Mouse (Mus musculus): ENCODE measurements around the gene Sult2b1. TPM values are rescaled to one million over a fixed set of nuclear protein-coding genes. Genes with fewer than 3 reads are reported as not detected.

The Sult2b1 gene
- polyA plus RNA-seq, 1 experiment from 2014 or later, result 1.5 TPM

GRCm38 (mm10) chr7:45717918-45718297 is 66.6 kb downstream of the Sult2b1 start, which contains the start of gene Sphk2:
Gene Sphk2 (minus strand): TSS chr7:45718002.
- peaks cover 66% of the 10 kb centered on the region for H3K4me1 ChIP-seq
- peak within 1 kb of the TSS; percentile 96 for H3K27ac ChIP-seq (replicated peaks)
- H3K9me3 ChIP-seq (replicated peaks), result no peaks in the 10 kb centered on the region
- peak within 1 kb of the TSS; percentile 82 for H3K4me3 ChIP-seq
- WGBS, result under 1% methylated on average over 41 of the region's 41 CpGs
- peak; percentile 99 for DNase-seq (ENCODE audit: low spot score)
- peaks cover 53% of the 10 kb centered on the region for H3K36me3 ChIP-seq
- H3K27me3 ChIP-seq (ENCODE audit: low read depth, poor library complexity, severe bottlenecking), result no peaks in the 10 kb centered on the region

GRCm38 (mm10) chr7:45716952-45717917 is 67.2 kb downstream of the Sult2b1 start:
- 14% methylated on average over 31 of the region's 31 CpGs for WGBS
- H3K9me3 ChIP-seq (replicated peaks), result no peaks in the 10 kb centered on the region
- peaks cover 53% of the 10 kb centered on the region for H3K36me3 ChIP-seq
- H3K4me1 ChIP-seq, result peaks cover 66% of the 10 kb centered on the region
- DNase-seq (ENCODE audit: low spot score), result no peak
- H3K4me3 ChIP-seq, result peak overlapping the region; percentile 82
- no peaks in the 10 kb centered on the region for H3K27me3 ChIP-seq (ENCODE audit: low read depth, poor library complexity, severe bottlenecking)
- peak overlapping the region; percentile 96 for H3K27ac ChIP-seq (replicated peaks)

DNA sequence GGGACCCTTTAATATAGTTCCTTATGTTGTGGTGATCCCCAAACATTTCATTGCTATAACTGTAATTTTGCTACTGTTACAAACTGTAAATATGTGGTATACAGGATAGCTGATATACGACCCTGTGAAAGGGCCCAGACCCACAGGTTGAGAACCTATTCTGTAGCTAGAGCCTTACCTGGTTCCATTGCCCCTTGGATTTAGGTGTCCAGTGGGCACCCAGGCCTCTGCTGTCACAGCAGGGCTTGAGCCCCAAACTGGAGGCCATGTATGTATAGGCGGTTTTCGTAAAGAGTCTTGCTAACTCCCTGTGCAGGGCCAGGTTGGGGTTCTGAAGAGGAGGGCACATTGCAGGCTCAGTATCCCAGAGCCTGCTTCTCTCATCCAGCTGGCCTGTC is 68.0 kb downstream of the Sult2b1 start:
- Histone ChIP-seq H3K27me3 (ENCODE audit: low read depth, poor library complexity, severe bottlenecking) (no peaks in the 10 kb centered on the region), H3K4me1 (peaks cover 58% of the 10 kb centered on the region), H3K27ac (replicated peaks) (peak overlapping the region; percentile 96; the same call in 1 of the 2 replicates), H3K4me3 (peak overlapping the region; percentile 82), H3K36me3 (peaks cover 53% of the 10 kb centered on the region), H3K9me3 (replicated peaks) (no peaks in the 10 kb centered on the region)
- no peak for DNase-seq (ENCODE audit: low spot score)
- WGBS, result 91% methylated on average over 3 of the region's 3 CpGs

DNA sequence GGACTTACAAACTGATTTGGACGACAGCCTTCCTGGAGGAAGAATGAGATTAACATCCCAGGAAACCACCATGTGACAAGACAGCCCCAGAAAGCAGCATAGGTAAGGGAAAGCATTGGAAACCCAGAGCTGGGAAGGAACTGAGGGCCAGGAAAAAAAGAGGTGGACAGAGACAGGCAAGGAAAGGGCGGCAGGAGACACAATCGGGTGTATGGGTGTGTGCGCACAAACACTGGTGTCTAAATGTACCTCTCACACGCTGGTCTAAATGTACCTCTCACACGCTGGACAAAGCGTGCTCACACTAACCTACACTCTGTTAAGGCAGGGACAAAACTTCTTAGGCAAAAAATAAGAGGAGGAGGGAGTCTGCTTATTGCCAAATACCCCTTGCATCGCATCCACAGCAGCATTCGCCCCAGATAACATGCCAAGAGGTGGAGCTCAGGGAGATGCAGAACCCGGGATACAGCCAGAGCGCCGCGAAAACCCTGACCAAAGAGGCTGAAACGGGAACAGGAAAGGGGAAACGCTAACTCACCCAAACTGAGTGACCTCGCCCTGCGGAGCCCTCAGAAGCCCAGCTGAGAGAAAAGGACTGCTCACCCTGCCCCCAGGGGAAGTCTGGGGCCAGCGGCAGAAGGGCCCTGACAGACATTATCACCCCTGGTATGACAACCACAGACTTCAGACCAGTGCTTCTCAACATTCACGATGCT is 68.6 kb downstream of the Sult2b1 start:
- Histone ChIP-seq H3K4me1 (peaks cover 54% of the 10 kb centered on the region), H3K27ac (replicated peaks) (peak overlapping the region; percentile 89), H3K36me3 (peaks cover 53% of the 10 kb centered on the region), H3K4me3 (peak overlapping the region; percentile 82), H3K9me3 (replicated peaks) (no peaks in the 10 kb centered on the region), H3K27me3 (ENCODE audit: low read depth, poor library complexity, severe bottlenecking) (no peaks in the 10 kb centered on the region)
- 87% methylated on average over 19 of the region's 19 CpGs for WGBS
- DNase-seq (ENCODE audit: low spot score), result no peak

GRCm38 (mm10) chr7:45715090-45715708 is 69.3 kb downstream of the Sult2b1 start, which contains the start of gene Rpl18:
Gene Rpl18 (plus strand): TSS chr7:45715457.
- peaks cover 53% of the 10 kb centered on the region for H3K36me3 ChIP-seq
- H3K4me1 ChIP-seq, result peaks cover 57% of the 10 kb centered on the region
- 8% methylated on average over 34 of the region's 34 CpGs for WGBS

DNA sequence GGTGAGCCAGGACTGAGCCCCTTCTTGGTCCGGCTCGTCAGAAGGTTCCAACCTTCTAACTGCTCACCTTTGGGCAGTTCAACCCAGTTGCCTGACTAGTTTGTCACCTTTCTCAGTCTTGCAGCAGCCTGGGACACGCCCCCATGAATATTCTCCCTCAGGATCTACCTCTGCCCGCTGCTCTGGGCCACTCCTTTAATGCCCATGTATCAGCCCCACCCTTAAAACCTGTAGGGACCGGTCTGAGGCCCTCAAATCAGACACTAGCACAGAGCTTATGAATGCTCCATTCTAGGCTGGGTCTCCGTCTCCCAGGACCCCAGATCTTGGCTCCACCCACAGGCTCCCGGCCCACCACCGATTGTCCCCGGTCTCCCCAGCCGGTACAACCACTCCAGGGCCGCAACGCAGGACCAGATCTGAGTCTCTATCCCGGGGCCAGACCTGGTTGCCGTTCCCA is 69.8 kb downstream of the Sult2b1 start:
- Histone ChIP-seq H3K36me3 (peaks cover 53% of the 10 kb centered on the region), H3K27me3 (ENCODE audit: low read depth, poor library complexity, severe bottlenecking) (no peaks in the 10 kb centered on the region), H3K9me3 (replicated peaks) (no peaks in the 10 kb centered on the region), H3K4me3 (peak overlapping the region; percentile 82), H3K4me1 (peaks cover 58% of the 10 kb centered on the region), H3K27ac (replicated peaks) (peak overlapping the region; percentile 89)
- WGBS, result 12% methylated on average over 14 of the region's 14 CpGs
- no peak for DNase-seq (ENCODE audit: low spot score)

More at GRCm38 (mm10) chr7:45715090-45715708, 69.3 kb downstream of the Sult2b1 start, which contains the start of gene Rpl18:
- Histone ChIP-seq H3K27ac (replicated peaks) (peak within 1 kb of the TSS; percentile 89), H3K4me3 (peak within 1 kb of the TSS; percentile 82), H3K9me3 (replicated peaks) (no peaks in the 10 kb centered on the region), H3K27me3 (ENCODE audit: low read depth, poor library complexity, severe bottlenecking) (no peaks in the 10 kb centered on the region)
- peak; percentile 97 for DNase-seq (ENCODE audit: low spot score)

GRCm38 (mm10) chr7:45713881-45714520 is 70.5 kb downstream of the Sult2b1 start:
- WGBS, result 90% methylated on average over 6 of the region's 6 CpGs
- Histone ChIP-seq H3K27me3 (ENCODE audit: low read depth, poor library complexity, severe bottlenecking) (no peaks in the 10 kb centered on the region), H3K36me3 (peaks cover 48% of the 10 kb centered on the region), H3K27ac (replicated peaks) (no peak overlapping the region), H3K9me3 (replicated peaks) (no peaks in the 10 kb centered on the region), H3K4me3 (peak overlapping the region; percentile 82), H3K4me1 (peaks cover 58% of the 10 kb centered on the region)
- no peak for DNase-seq (ENCODE audit: low spot score)

GRCm38 (mm10) chr7:45713396-45713795 is 71.1 kb downstream of the Sult2b1 start:
- DNase-seq (ENCODE audit: low spot score), result no peak
- no peaks in the 10 kb centered on the region for H3K27me3 ChIP-seq (ENCODE audit: low read depth, poor library complexity, severe bottlenecking)
- no peaks in the 10 kb centered on the region for H3K9me3 ChIP-seq (replicated peaks)
- H3K36me3 ChIP-seq, result peaks cover 45% of the 10 kb centered on the region
- H3K27ac ChIP-seq (replicated peaks), result no peak overlapping the region
- WGBS, result 93% methylated on average over 16 of the region's 16 CpGs
- peak overlapping the region; percentile 82; the same call in 1 of the 2 replicates for H3K4me3 ChIP-seq
- peaks cover 60% of the 10 kb centered on the region for H3K4me1 ChIP-seq

DNA sequence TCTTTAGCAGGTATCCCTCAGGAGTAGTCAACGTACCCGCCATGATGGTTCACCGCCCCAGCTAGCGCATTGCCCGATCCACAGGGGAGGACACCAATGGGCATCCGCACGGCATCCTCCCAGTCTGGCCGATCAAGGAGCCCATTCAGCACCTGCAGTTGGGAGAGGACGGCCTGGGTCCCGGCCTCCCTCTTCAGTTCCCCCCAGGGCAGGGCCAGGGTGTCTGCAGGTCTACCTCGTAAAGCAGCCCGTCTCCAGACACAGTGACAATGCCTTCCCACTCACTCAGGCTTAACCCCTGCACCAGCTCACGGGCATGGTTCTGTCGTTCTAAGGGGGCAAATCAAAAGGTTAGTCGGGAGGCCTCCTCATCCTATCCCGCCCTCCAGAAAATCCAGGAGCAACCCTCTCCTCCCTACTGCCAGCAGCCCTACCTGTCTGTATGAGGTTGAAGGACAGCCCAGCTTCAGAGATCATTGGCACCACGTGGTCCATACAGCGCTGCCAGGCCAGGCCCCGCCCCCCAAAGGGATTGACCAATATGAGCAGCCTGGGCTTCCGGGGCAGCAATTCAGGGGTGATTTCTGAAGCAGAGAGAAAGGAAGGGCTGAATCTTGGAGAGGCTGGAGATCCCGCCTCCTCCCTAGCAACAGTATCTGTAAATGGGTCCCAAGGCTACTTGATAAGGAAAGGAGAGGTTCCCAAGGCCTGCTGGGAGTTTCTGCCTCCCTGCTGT is 72.3 kb downstream of the Sult2b1 start:
- Histone ChIP-seq H3K27me3 (ENCODE audit: low read depth, poor library complexity, severe bottlenecking) (no peaks in the 10 kb centered on the region), H3K27ac (replicated peaks) (no peak overlapping the region), H3K4me3 (peak overlapping the region; percentile 9; the same call in 1 of the 2 replicates), H3K4me1 (peaks cover 71% of the 10 kb centered on the region), H3K9me3 (replicated peaks) (no peaks in the 10 kb centered on the region), H3K36me3 (peaks cover 45% of the 10 kb centered on the region)
- WGBS, result 88% methylated on average over 21 of the region's 21 CpGs
- no peak for DNase-seq (ENCODE audit: low spot score)

DNA sequence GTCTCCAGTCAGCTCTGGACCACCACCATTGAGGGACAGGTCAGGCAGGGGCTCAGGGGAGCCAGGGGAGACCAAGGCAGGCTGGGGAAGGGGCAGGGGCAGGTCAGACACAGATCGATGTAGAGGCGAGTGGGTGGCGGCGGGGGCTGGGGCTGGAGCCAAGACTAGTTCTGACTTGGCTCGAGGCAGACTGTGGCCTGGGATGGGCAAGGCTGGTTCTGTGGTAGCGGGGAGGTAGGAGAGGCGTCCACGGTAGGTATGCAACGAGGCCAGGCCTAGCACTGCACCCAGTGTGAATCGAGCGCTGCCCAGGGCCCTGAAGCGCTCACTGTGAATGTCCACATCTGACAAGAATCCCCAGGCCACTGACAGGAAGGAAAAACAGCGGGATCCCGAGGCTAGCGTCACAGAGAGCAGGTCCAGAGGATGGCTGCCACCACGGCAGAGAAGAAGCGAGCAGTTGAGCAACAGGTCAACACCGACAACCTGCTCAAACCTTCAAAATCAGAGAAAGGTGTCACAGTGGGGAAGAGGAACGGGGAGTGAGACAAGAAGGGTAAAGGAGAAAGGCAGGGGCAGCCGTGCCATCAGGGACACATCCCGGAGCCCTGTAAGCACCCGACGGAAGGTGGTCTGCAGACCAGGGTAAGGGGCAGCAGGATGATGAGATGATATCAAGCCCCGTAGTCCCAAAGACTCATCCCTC is 73.0 kb downstream of the Sult2b1 start:
- peak overlapping the region; percentile 9; the same call in 1 of the 2 replicates for H3K4me3 ChIP-seq
- H3K4me1 ChIP-seq, result peaks cover 71% of the 10 kb centered on the region
- DNase-seq (ENCODE audit: low spot score), result no peak
- H3K27me3 ChIP-seq (ENCODE audit: low read depth, poor library complexity, severe bottlenecking), result no peaks in the 10 kb centered on the region
- H3K27ac ChIP-seq (replicated peaks), result no peak overlapping the region
- no peaks in the 10 kb centered on the region for H3K9me3 ChIP-seq (replicated peaks)
- 94% methylated on average over 24 of the region's 24 CpGs for WGBS
- peaks cover 45% of the 10 kb centered on the region for H3K36me3 ChIP-seq

All from midbrain, embryonic 10.5 days (tissue).